Mouse (Mus musculus) heart, embryonic 12.5 days (tissue): ENCODE data around the gene Fndc5. TPM values are rescaled to one million over a fixed set of nuclear protein-coding genes. Genes with fewer than 3 reads are reported as not detected.

Source experiments
- ATAC-seq: fragments of 200-750 bp; cut with Nextera tagmentation; 2 replicates; pipeline ENCODE4 v1.8.0; 2017; ENCODE audit warnings: moderate TSS enrichment, moderate library complexity; ENCODE audit not compliant: insufficient number of reproducible peaks, low FRiP score
- H3K27ac ChIP-seq: fragments of 300-500 bp; sonication (generic); 2 replicates; pipeline ENCODE4 v1.5.1; 2016; ENCODE audit warnings: mild to moderate bottlenecking, moderate library complexity; ENCODE audit not compliant: poor library complexity, severe bottlenecking
- H3K27me3 ChIP-seq: fragments of 300-500 bp; sonication (generic); replicated peaks from 2 replicates; pipeline ENCODE4 v1.6.1; 2016; ENCODE audit warnings: mild to moderate bottlenecking, moderate library complexity
- H3K36me3 ChIP-seq: fragments of 300-500 bp; sonication (generic); 2 replicates; pipeline ENCODE4 v1.6.1; 2016; ENCODE audit warnings: mild to moderate bottlenecking, moderate library complexity
- H3K4me1 ChIP-seq: fragments of 300-500 bp; sonication (generic); replicated peaks from 2 replicates; pipeline ENCODE4 v1.6.1; 2016; ENCODE audit warnings: mild to moderate bottlenecking
- H3K4me2 ChIP-seq: fragments of 300-500 bp; sonication (generic); 2 replicates; pipeline ENCODE4 v1.6.1; 2016; ENCODE audit warnings: mild to moderate bottlenecking, moderate library complexity
- H3K4me3 ChIP-seq: fragments of 300-500 bp; sonication (generic); 2 replicates; pipeline ENCODE4 v1.5.1; 2016; ENCODE audit warnings: mild to moderate bottlenecking
- H3K9ac ChIP-seq: fragments of 300-500 bp; sonication (generic); 2 replicates; pipeline ENCODE4 v1.6.1; 2016; ENCODE audit warnings: mild to moderate bottlenecking, moderate library complexity
- H3K9me3 ChIP-seq: fragments of 300-500 bp; sonication (generic); replicated peaks from 2 replicates; pipeline ENCODE4 v1.6.1; 2016; ENCODE audit warnings: mild to moderate bottlenecking, moderate library complexity
- WGBS: fragments of 180-500 bp; shearing (Covaris S2); methylation state at CpG from one replicate; pipeline ENCODE4 v1.1.7; 2016; 5-methylcytosine and 5-hydroxymethylcytosine counted together
- polyA plus RNA-seq: library from polyadenylated mRNA; unstranded; fragments of >200 nt; fragmentation: Nextera tagmentation; extraction: Ambion mirVana; gene quantifications from 2 replicates; pipeline ENCODE4 v1.2.1, GENCODE M21; 2016

Fndc5 gene
- polyA plus RNA-seq, 1 experiment from 2014 or later: 6.9 TPM

- Histone ChIP-seq H3K4me3 (no peak overlapping the region), H3K36me3 (peaks cover 67% of the 10 kb centered on the region), H3K9ac (no peak overlapping the region), H3K27ac (no peak overlapping the region), H3K27me3 (no peaks in the 10 kb centered on the region), H3K9me3 (no peaks in the 10 kb centered on the region), H3K4me2 (no peak overlapping the region), H3K4me1 (peaks cover 22% of the 10 kb centered on the region)
- WGBS: 87% methylated on average over 4 of the region's 4 CpGs
- no peak for ATAC-seq
These were observed 14.5 kb downstream of the Fndc5 start for GRCm38 (mm10) chr4:129151276-129151811.

GRCm38 (mm10) chr4:129157541-129157940 lies 20.7 kb downstream of the Fndc5 start:
- Histone ChIP-seq H3K4me2 (no peak overlapping the region), H3K27me3 (no peaks in the 10 kb centered on the region), H3K9me3 (no peaks in the 10 kb centered on the region), H3K9ac (no peak overlapping the region), H3K4me1 (peaks cover 12% of the 10 kb centered on the region), H3K27ac (no peak overlapping the region), H3K36me3 (peaks cover 60% of the 10 kb centered on the region), H3K4me3 (no peak overlapping the region)
- 73% methylated on average over 5 of the region's 5 CpGs for WGBS
- ATAC-seq: no peak

GRCm38 (mm10) chr4:129158549-129158948 lies 21.8 kb downstream of the Fndc5 start:
- Histone ChIP-seq H3K4me3 (no peak overlapping the region), H3K9me3 (no peaks in the 10 kb centered on the region), H3K27ac (no peak overlapping the region), H3K36me3 (peaks cover 55% of the 10 kb centered on the region), H3K9ac (no peak overlapping the region), H3K4me1 (peaks cover 12% of the 10 kb centered on the region), H3K27me3 (no peaks in the 10 kb centered on the region), H3K4me2 (no peak overlapping the region)
- WGBS: 24% methylated on average over 3 of the region's 3 CpGs
- no peak for ATAC-seq

GRCm38 (mm10) chr4:129161076-129161475 lies 24.3 kb downstream of the Fndc5 start:
- peaks cover 12% of the 10 kb centered on the region for H3K4me1 ChIP-seq
- no peak overlapping the region for H3K4me2 ChIP-seq
- H3K36me3 ChIP-seq: peaks cover 52% of the 10 kb centered on the region
- H3K9ac ChIP-seq: no peak overlapping the region
- no peaks in the 10 kb centered on the region for H3K27me3 ChIP-seq
- no peak overlapping the region for H3K27ac ChIP-seq
- no peak for ATAC-seq
- H3K9me3 ChIP-seq: no peaks in the 10 kb centered on the region
- 98% methylated on average over 1 of the region's 1 CpGs for WGBS
- no peak overlapping the region for H3K4me3 ChIP-seq

GRCm38 (mm10) chr4:129161581-129162255 lies 24.9 kb downstream of the Fndc5 start:
- peaks cover 10% of the 10 kb centered on the region for H3K4me1 ChIP-seq
- no peak for ATAC-seq
- H3K9me3 ChIP-seq: no peaks in the 10 kb centered on the region
- H3K36me3 ChIP-seq: peaks cover 55% of the 10 kb centered on the region
- H3K4me2 ChIP-seq: no peak overlapping the region
- H3K27ac ChIP-seq: no peak overlapping the region
- 84% methylated on average over 4 of the region's 4 CpGs for WGBS
- no peaks in the 10 kb centered on the region for H3K27me3 ChIP-seq
- H3K9ac ChIP-seq: no peak overlapping the region
- no peak overlapping the region for H3K4me3 ChIP-seq

- H3K9me3 ChIP-seq: peaks cover 5% of the 10 kb centered on the region; the same call in 1 of the 2 replicates
- no peak overlapping the region for H3K4me3 ChIP-seq
- ATAC-seq: no peak
- H3K9ac ChIP-seq: no peak overlapping the region
- H3K36me3 ChIP-seq: peaks cover 77% of the 10 kb centered on the region
- H3K4me1 ChIP-seq: no peaks in the 10 kb centered on the region
- no peak overlapping the region for H3K27ac ChIP-seq
- no peaks in the 10 kb centered on the region for H3K27me3 ChIP-seq
- WGBS: 80% methylated on average over 1 of the region's 1 CpGs
- no peak overlapping the region for H3K4me2 ChIP-seq
These were observed 35.7 kb downstream of the Fndc5 start for GRCm38 (mm10) chr4:129172529-129172928.

GRCm38 (mm10) chr4:129179560-129179959 lies 42.8 kb downstream of the Fndc5 start:
- H3K4me1 ChIP-seq: no peaks in the 10 kb centered on the region
- H3K4me2 ChIP-seq: no peak overlapping the region
- WGBS: 72% methylated on average over 1 of the region's 1 CpGs
- peaks cover 54% of the 10 kb centered on the region for H3K36me3 ChIP-seq
- H3K4me3 ChIP-seq: no peak overlapping the region
- no peaks in the 10 kb centered on the region for H3K27me3 ChIP-seq
- no peak overlapping the region for H3K27ac ChIP-seq
- no peaks in the 10 kb centered on the region for H3K9me3 ChIP-seq
- no peak overlapping the region for H3K9ac ChIP-seq
- ATAC-seq: no peak

- no peak for ATAC-seq
- Histone ChIP-seq H3K4me1 (peaks cover 20% of the 10 kb centered on the region), H3K36me3 (peaks cover 6% of the 10 kb centered on the region; the same call in 1 of the 2 replicates), H3K27ac (peak overlapping the region; percentile 92), H3K4me3 (peak overlapping the region; percentile 96), H3K4me2 (peak overlapping the region; percentile 75), H3K9ac (peak overlapping the region; percentile 96), H3K27me3 (no peaks in the 10 kb centered on the region), H3K9me3 (no peaks in the 10 kb centered on the region)
- WGBS: 40% methylated on average over 5 of the region's 5 CpGs
These were observed 51.4 kb downstream of the Fndc5 start for GRCm38 (mm10) chr4:129188041-129188659.

- Histone ChIP-seq H3K4me1 (peaks cover 20% of the 10 kb centered on the region), H3K4me3 (peak overlapping the region; percentile 96), H3K27me3 (no peaks in the 10 kb centered on the region), H3K9ac (peak overlapping the region; percentile 96), H3K4me2 (peak overlapping the region; percentile 75), H3K27ac (peak overlapping the region; percentile 92), H3K36me3 (peaks cover 11% of the 10 kb centered on the region), H3K9me3 (no peaks in the 10 kb centered on the region)
- ATAC-seq: peak; percentile 52
- WGBS: under 1% methylated on average over 66 of the region's 74 CpGs
These were observed 52.2 kb downstream of the Fndc5 start for GRCm38 (mm10) chr4:129188803-129189541.

GRCm38 (mm10) chr4:129189542-129190519 lies 53.0 kb downstream of the Fndc5 start, which contains the start of the genes S100pbp and Yars:
Gene S100pbp (minus strand): TSS chr4:129189727.
Gene Yars (plus strand): TSS chr4:129189760.
- WGBS: under 1% methylated on average over 58 of the region's 58 CpGs
- ATAC-seq: peak; percentile 95
- peak within 1 kb of the TSS; percentile 92 for H3K4me2 ChIP-seq

More at GRCm38 (mm10) chr4:129189542-129190519, 53.0 kb downstream of the Fndc5 start, which contains the start of the genes S100pbp and Yars:
- H3K9ac ChIP-seq: peak within 1 kb of the TSS; percentile 96
- H3K4me3 ChIP-seq: peak within 1 kb of the TSS; percentile 96
- no peaks in the 10 kb centered on the region for H3K27me3 ChIP-seq
- H3K36me3 ChIP-seq: peaks cover 13% of the 10 kb centered on the region
- H3K27ac ChIP-seq: peak within 1 kb of the TSS; percentile 92
- H3K9me3 ChIP-seq: no peaks in the 10 kb centered on the region
- peaks cover 20% of the 10 kb centered on the region for H3K4me1 ChIP-seq
